Mouse (Mus musculus) liver, embryonic 12.5 days (tissue): ENCODE measurements around the gene Gm5483. TPM values are rescaled to one million over a fixed set of nuclear protein-coding genes. Genes with fewer than 3 reads are reported as not detected.
"Not testable (repeated sequence)": the region's sequence is repeated elsewhere in the genome, so short reads cannot be mapped to it uniquely, and the experiment has no call there.

Source experiments
- ATAC-seq: fragments of 200-750 bp; cut with Nextera tagmentation; 2 replicates; pipeline ENCODE4 v1.8.0; 2017; ENCODE audit warnings: moderate number of reproducible peaks, mild to moderate bottlenecking, moderate library complexity
- H3K27ac ChIP-seq: fragments of 300-500 bp; sonication (generic); 2 replicates; pipeline ENCODE4 v1.5.1; 2016; ENCODE audit warnings: mild to moderate bottlenecking
- H3K27me3 ChIP-seq: fragments of 300-500 bp; sonication (generic); replicated peaks from 2 replicates; pipeline ENCODE4 v1.6.1; 2016; ENCODE audit warnings: mild to moderate bottlenecking, moderate library complexity
- H3K36me3 ChIP-seq: fragments of 300-500 bp; sonication (generic); 2 replicates; pipeline ENCODE4 v1.6.1; 2016; ENCODE audit warnings: mild to moderate bottlenecking, moderate library complexity
- H3K4me1 ChIP-seq: fragments of 300-500 bp; sonication (generic); 2 replicates; pipeline ENCODE4 v1.6.1; 2016
- H3K4me2 ChIP-seq: fragments of 300-500 bp; sonication (generic); 2 replicates; pipeline ENCODE4 v1.6.1; 2016; ENCODE audit warnings: mild to moderate bottlenecking, moderate library complexity
- H3K4me3 ChIP-seq: fragments of 300-500 bp; sonication (generic); 2 replicates; pipeline ENCODE4 v1.5.1; 2016; ENCODE audit warnings: mild to moderate bottlenecking, moderate library complexity
- H3K9ac ChIP-seq: fragments of 300-500 bp; sonication (generic); 2 replicates; pipeline ENCODE4 v1.6.1; 2016; ENCODE audit warnings: mild to moderate bottlenecking, moderate library complexity
- H3K9me3 ChIP-seq: fragments of 300-500 bp; sonication (generic); replicated peaks from 2 replicates; pipeline ENCODE4 v1.6.1; 2016; ENCODE audit warnings: mild to moderate bottlenecking, moderate library complexity
- WGBS: fragments of 180-500 bp; shearing (Covaris S2); methylation state at CpG from one replicate; pipeline ENCODE4 v1.1.7; 2016; ENCODE audit not compliant: insufficient replicate concordance; 5-methylcytosine and 5-hydroxymethylcytosine counted together
- polyA plus RNA-seq: library from polyadenylated mRNA; unstranded; fragments of >200 nt; fragmentation: Nextera tagmentation; extraction: Ambion mirVana; gene quantifications from 2 replicates; pipeline ENCODE4 v1.2.1, GENCODE M21; 2016

Gm5483 gene
- polyA plus RNA-seq = 31.9 and 37.4 TPM in 2 replicates

- H3K27me3 ChIP-seq, H3K4me2 ChIP-seq, H3K9me3 ChIP-seq, H3K9ac ChIP-seq, H3K27ac ChIP-seq, H3K4me1 ChIP-seq, H3K36me3 ChIP-seq, H3K4me3 ChIP-seq, ATAC-seq: not testable (repeated sequence)
- WGBS = 60% methylated on average over 4 of the region's 4 CpGs
These were observed at the start of gene Gm5483 for GRCm38 (mm10) chr16:36183912-36184311. Gene Gm5483, plus strand, starts transcription at chr16:36184212.

- no peak overlapping the region for H3K4me2 ChIP-seq
- H3K4me1 ChIP-seq = no peaks in the 10 kb centered on the region
- H3K27me3 ChIP-seq = no peaks in the 10 kb centered on the region
- no peak overlapping the region for H3K9ac ChIP-seq
- ATAC-seq = no peak
- H3K4me3 ChIP-seq = no peak overlapping the region
- H3K36me3 ChIP-seq = no peaks in the 10 kb centered on the region
- no peaks in the 10 kb centered on the region for H3K9me3 ChIP-seq
- WGBS = 53% methylated on average over 2 of the region's 2 CpGs
- no peak overlapping the region for H3K27ac ChIP-seq
These were observed 45.8 kb upstream of the Gm5483 start for GRCm38 (mm10) chr16:36138201-36138600.

DNA sequence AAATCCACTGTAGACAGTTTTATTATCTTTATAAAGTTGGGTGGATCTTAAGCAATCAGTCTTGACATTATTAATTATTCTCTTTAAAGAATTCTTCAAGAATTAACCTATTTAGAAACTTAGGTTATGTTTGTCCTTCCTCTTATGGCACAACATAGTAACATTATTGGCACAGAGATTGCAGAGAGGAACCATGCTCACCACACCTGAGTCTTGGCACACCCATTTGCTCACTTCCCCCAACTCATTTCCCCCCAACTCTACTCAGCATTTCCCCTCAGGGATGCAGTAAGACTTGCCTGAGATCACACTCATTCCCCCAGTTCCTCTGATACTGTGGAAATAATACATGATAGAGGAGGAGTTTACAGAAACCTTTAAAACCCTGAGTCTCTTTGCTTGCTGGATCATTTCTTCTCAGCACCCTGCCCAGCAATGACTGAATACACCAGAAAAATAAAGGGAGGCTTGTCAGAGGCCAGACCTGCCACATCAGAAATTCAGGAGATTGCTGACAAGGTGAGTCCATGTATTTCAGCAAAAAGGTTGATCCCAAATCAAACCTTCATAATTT lies 27.5 kb upstream of the Gm5483 start, which contains the start of gene Stfa2l1:
TSS of gene Stfa2l1 (plus strand) at position 410 of the 574 bp plus-strand sequence.
- H3K9ac ChIP-seq = no peak within 1 kb of the TSS
- no peak within 1 kb of the TSS for H3K4me2 ChIP-seq
- H3K27ac ChIP-seq = no peak within 1 kb of the TSS
- no peak within 1 kb of the TSS for H3K4me3 ChIP-seq
- no peak for ATAC-seq
- no peaks in the 10 kb centered on the region for H3K4me1 ChIP-seq
- no peaks in the 10 kb centered on the region for H3K27me3 ChIP-seq
- H3K36me3 ChIP-seq = no peaks in the 10 kb centered on the region
- H3K9me3 ChIP-seq = no peaks in the 10 kb centered on the region

GRCm38 (mm10) chr16:36167841-36168240 lies 16.2 kb upstream of the Gm5483 start:
- not testable (repeated sequence) for H3K9me3 ChIP-seq, H3K4me1 ChIP-seq, ATAC-seq, H3K36me3 ChIP-seq, H3K9ac ChIP-seq, H3K4me2 ChIP-seq, H3K27ac ChIP-seq, H3K27me3 ChIP-seq, H3K4me3 ChIP-seq
- 76% methylated on average over 9 of the region's 10 CpGs for WGBS

- no peak overlapping the region for H3K4me2 ChIP-seq
- H3K4me3 ChIP-seq = no peak overlapping the region
- H3K4me1 ChIP-seq = no peaks in the 10 kb centered on the region
- no peak overlapping the region for H3K27ac ChIP-seq
- H3K9ac ChIP-seq = no peak overlapping the region
- ATAC-seq = no peak
- no peaks in the 10 kb centered on the region for H3K36me3 ChIP-seq
- H3K27me3 ChIP-seq = no peaks in the 10 kb centered on the region
- no peaks in the 10 kb centered on the region for H3K9me3 ChIP-seq
These were observed 7.9 kb upstream of the Gm5483 start for GRCm38 (mm10) chr16:36176108-36176507.

- no peak for ATAC-seq
- WGBS = 51% methylated on average over 2 of the region's 2 CpGs
- H3K9ac ChIP-seq = no peak overlapping the region
- no peaks in the 10 kb centered on the region for H3K9me3 ChIP-seq
- no peaks in the 10 kb centered on the region for H3K36me3 ChIP-seq
- no peaks in the 10 kb centered on the region for H3K4me1 ChIP-seq
- no peaks in the 10 kb centered on the region for H3K27me3 ChIP-seq
- no peak overlapping the region for H3K4me2 ChIP-seq
- H3K4me3 ChIP-seq = no peak overlapping the region
- H3K27ac ChIP-seq = no peak overlapping the region
These were observed 4.1 kb upstream of the Gm5483 start for GRCm38 (mm10) chr16:36179910-36180309.

- Histone ChIP-seq H3K27ac (no peak overlapping the region), H3K4me2 (no peak overlapping the region), H3K9me3 (no peaks in the 10 kb centered on the region), H3K36me3 (no peaks in the 10 kb centered on the region), H3K4me1 (no peaks in the 10 kb centered on the region), H3K4me3 (no peak overlapping the region), H3K9ac (no peak overlapping the region), H3K27me3 (no peaks in the 10 kb centered on the region)
- 53% methylated on average over 19 of the region's 19 CpGs for WGBS
- no peak for ATAC-seq
These were observed 15.2 kb downstream of the Gm5483 start for GRCm38 (mm10) chr16:36199226-36199625.

GRCm38 (mm10) chr16:36203846-36204245 lies 19.8 kb downstream of the Gm5483 start:
- Histone ChIP-seq H3K9me3 (no peaks in the 10 kb centered on the region), H3K4me3 (no peak overlapping the region), H3K4me2 (no peak overlapping the region), H3K4me1 (no peaks in the 10 kb centered on the region), H3K27ac (no peak overlapping the region), H3K9ac (no peak overlapping the region), H3K27me3 (no peaks in the 10 kb centered on the region), H3K36me3 (no peaks in the 10 kb centered on the region)
- 55% methylated on average over 5 of the region's 5 CpGs for WGBS
- no peak for ATAC-seq

DNA sequence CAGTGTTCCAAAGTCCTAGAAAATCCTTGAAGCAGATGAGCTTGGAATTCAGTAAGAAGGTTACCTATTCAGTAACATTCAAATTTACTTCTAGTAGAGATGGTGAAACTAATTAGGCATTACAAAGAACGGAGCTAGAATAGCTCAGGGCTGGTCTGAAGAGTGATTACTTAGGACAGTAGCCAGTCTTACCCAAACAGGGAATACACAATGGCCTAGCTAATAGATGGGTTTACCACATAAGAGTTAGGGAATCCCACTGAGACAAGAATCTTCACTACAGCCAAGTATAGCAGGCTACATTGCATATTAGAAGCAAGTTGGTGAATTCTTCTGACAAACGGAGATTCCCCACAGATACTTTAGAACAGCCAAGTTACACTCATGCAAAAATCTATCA lies 21.7 kb downstream of the Gm5483 start:
- not testable (repeated sequence) for ATAC-seq, H3K9me3 ChIP-seq, H3K4me1 ChIP-seq, H3K4me3 ChIP-seq, H3K27ac ChIP-seq, H3K27me3 ChIP-seq, H3K4me2 ChIP-seq, H3K36me3 ChIP-seq, H3K9ac ChIP-seq
- 44% methylated on average over 2 of the region's 2 CpGs for WGBS

DNA sequence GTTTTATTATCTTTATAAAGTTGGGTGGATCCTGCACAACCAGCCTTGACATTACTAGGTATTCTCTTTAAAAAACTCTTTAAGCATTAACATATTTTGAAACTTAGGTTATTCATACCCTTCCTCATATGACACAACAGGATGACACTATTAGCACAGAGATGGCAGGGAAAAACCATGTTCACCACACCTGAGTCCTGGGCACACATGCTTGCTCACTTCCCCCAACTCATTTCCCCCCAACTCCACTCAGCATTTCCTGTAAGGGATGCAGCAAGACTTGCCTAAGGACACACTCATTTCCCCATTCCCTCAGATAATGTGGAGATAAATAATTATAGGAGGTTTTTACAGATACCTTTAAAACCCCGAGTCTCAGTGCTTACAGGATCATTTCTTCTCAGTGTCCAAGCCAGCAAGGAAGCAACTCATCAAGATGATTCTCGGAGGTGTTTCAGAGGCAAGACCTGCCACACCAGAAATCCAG lies 26.0 kb downstream of the Gm5483 start, which contains the start of gene Gm5416:
TSS of gene Gm5416 (plus strand) at position 437 of the 487 bp plus-strand sequence.
- ATAC-seq = no peak
- Histone ChIP-seq H3K4me3 (no peak within 1 kb of the TSS), H3K4me2 (no peak within 1 kb of the TSS), H3K27ac (no peak within 1 kb of the TSS), H3K9ac (no peak within 1 kb of the TSS), H3K27me3 (no peaks in the 10 kb centered on the region), H3K36me3 (no peaks in the 10 kb centered on the region), H3K4me1 (no peaks in the 10 kb centered on the region), H3K9me3 (no peaks in the 10 kb centered on the region)
- WGBS = 46% methylated on average over 2 of the region's 2 CpGs

- not testable (repeated sequence) for H3K9me3 ChIP-seq, H3K4me1 ChIP-seq, ATAC-seq, H3K27ac ChIP-seq, H3K36me3 ChIP-seq, H3K4me3 ChIP-seq, H3K27me3 ChIP-seq, H3K4me2 ChIP-seq, H3K9ac ChIP-seq
- 74% methylated on average over 7 of the region's 7 CpGs for WGBS
These were observed 37.2 kb downstream of the Gm5483 start, which contains the start of gene 2010005H15Rik for GRCm38 (mm10) chr16:36221168-36221567. Gene 2010005H15Rik, plus strand, starts transcription at chr16:36221468.
